Mouse (Mus musculus) brain, embryonic 14.5 days (tissue): ENCODE measurements at regions not wholly inside any gene's neighbourhood (a gene's known extent, or its start where the extent isn't known, plus 50 kb on each side); places are given as distances from the start of the nearest gene placed in this dataset.

Experiments used
- CTCF ChIP-seq: fragments of 200-500 bp; IDR thresholded peaks from 2 replicates; pipeline ENCODE4 v1.5.1; 2012; ENCODE audit warnings: inconsistent platforms, mild to moderate bottlenecking, moderate library complexity, borderline replicate concordance; ENCODE audit not compliant: insufficient read depth, insufficient read length; ENCODE audit errors: extremely low read depth
- POLR2A ChIP-seq: fragments of 200-500 bp; IDR thresholded peaks from 2 replicates; pipeline ENCODE4 v1.6.1; 2012; ENCODE audit warnings: mild to moderate bottlenecking, inconsistent platforms, borderline replicate concordance; ENCODE audit not compliant: poor library complexity, insufficient read depth, insufficient read length, severe bottlenecking; ENCODE audit errors: extremely low read depth

- TF ChIP-seq CTCF: no peak
- no peak for TF ChIP-seq POLR2A
Measured at GRCm38 (mm10) chr5:111561301-111561700, 144.1 kb downstream of the Mn1 start.
